Mouse (Mus musculus) testis, adult 2 months (tissue): ENCODE results near the gene Foxp1.

Experiments used
- CTCF ChIP-seq: fragments of 200-500 bp; IDR thresholded peaks from 2 replicates; pipeline ENCODE4 v1.5.1; 2012; ENCODE audit warnings: low read depth, mild to moderate bottlenecking, inconsistent platforms, low read length, moderate library complexity; ENCODE audit not compliant: control insufficient read depth, insufficient read depth, insufficient replicate concordance
- POLR2A ChIP-seq: fragments of 200-500 bp; IDR thresholded peaks from 2 replicates; pipeline ENCODE4 v1.6.1; 2012; ENCODE audit warnings: low read depth, mild to moderate bottlenecking, inconsistent platforms, low read length, moderate library complexity; ENCODE audit not compliant: control insufficient read depth

DNA sequence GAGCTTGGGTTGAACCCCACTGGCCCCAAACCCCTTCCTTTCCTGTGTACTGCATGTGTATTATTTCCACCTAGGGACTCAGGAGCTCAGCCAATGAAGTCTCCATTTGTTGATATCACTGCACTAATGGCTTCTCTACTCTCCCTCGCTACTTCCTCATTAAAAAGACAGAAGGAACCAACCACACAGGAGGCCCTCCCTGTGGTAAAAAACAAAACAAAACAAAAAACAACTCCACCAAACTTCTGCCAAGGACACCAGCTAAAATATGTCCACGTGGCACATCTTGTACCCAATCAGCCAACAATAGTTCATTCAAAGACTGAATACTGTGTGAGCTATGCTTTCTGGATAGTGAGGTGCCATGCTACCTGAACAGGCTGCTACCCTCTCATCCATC is 537.1 kb downstream of the Foxp1 start:
- TF ChIP-seq CTCF (no peak), POLR2A (no peak)
